Mouse (Mus musculus): ENCODE data around the gene Rnaseh1. TPM values are rescaled to one million over a fixed set of nuclear protein-coding genes. Genes with fewer than 3 reads are reported as not detected.

Rnaseh1 gene
- polyA plus RNA-seq, 1 experiment from 2014 or later: 17.2 TPM

- TF ChIP-seq EP300 (optimal IDR thresholded peaks at IDR 0.05): no peak
- TF ChIP-seq CTCF (IDR thresholded peaks at IDR 0.05; ENCODE audit: low read depth): no peak
- DNase-seq (ENCODE audit: low spot score): no peak
- no peak overlapping the region for H3K27ac ChIP-seq (replicated peaks)
- no peaks in the 10 kb centered on the region for H3K9me3 ChIP-seq (ENCODE audit: control insufficient read depth, low read length)
- no peaks in the 10 kb centered on the region for H3K27me3 ChIP-seq (ENCODE audit: control insufficient read depth, insufficient read depth, low read length)
- H3K36me3 ChIP-seq (ENCODE audit: control insufficient read depth, insufficient read depth, low read length): peaks cover 9% of the 10 kb centered on the region
- H3K9ac ChIP-seq (ENCODE audit: low read length): no peak overlapping the region
- 93% methylated on average over 7 of the region's 7 CpGs for WGBS
- H3K4me1 ChIP-seq (replicated peaks; ENCODE audit: control insufficient read depth, insufficient read depth): no peaks in the 10 kb centered on the region
- ATAC-seq (ENCODE audit: low FRiP score, low TSS enrichment): no peak
- no peak overlapping the region for H3K4me2 ChIP-seq (replicated peaks; ENCODE audit: low read depth)
- H3K4me3 ChIP-seq (ENCODE audit: low read depth, low read length): no peak overlapping the region
These were observed 41.3 kb downstream of the Rnaseh1 start for GRCm38 (mm10) chr12:28690730-28691129.

DNA sequence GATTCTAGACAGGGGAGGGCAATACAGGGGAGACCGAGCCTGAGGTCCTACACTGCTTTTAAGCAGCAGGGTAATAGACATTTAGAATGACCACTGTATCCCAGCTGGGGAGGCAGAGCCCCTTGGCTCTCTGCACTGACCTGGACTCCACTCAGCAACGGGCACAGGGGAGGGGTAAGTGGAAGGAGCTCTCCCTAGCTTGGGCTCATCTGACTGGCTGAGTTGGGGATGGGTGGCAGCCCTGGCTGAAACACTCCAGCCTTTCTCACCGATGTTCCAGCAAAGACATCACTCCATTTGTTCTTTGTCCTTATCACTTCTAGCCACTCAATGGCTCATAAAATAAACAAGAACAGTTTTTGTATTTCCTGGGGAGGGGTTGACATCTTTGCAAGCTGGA, 44.3 kb downstream of the Rnaseh1 start:
- H3K9me3 ChIP-seq (ENCODE audit: control insufficient read depth, low read length): no peaks in the 10 kb centered on the region
- peaks cover 9% of the 10 kb centered on the region for H3K36me3 ChIP-seq (ENCODE audit: control insufficient read depth, insufficient read depth, low read length)
- ATAC-seq (ENCODE audit: low FRiP score, low TSS enrichment) (no peak), DNase-seq (ENCODE audit: low spot score) (no peak)
- H3K27ac ChIP-seq (replicated peaks): no peak overlapping the region
- no peaks in the 10 kb centered on the region for H3K27me3 ChIP-seq (ENCODE audit: control insufficient read depth, insufficient read depth, low read length)
- H3K4me2 ChIP-seq (replicated peaks; ENCODE audit: low read depth): no peak overlapping the region
- H3K4me3 ChIP-seq (ENCODE audit: low read depth, low read length): no peak overlapping the region
- H3K9ac ChIP-seq (ENCODE audit: low read length): no peak overlapping the region
- 55% methylated on average over 3 of the region's 3 CpGs for WGBS
- TF ChIP-seq CTCF (IDR thresholded peaks at IDR 0.05; ENCODE audit: low read depth) (no peak), EP300 (optimal IDR thresholded peaks at IDR 0.05) (no peak)
- H3K4me1 ChIP-seq (replicated peaks; ENCODE audit: control insufficient read depth, insufficient read depth): no peaks in the 10 kb centered on the region

GRCm38 (mm10) chr12:28694231-28694630, 44.8 kb downstream of the Rnaseh1 start:
- no peaks in the 10 kb centered on the region for H3K27me3 ChIP-seq (ENCODE audit: control insufficient read depth, insufficient read depth, low read length)
- no peak overlapping the region for H3K4me3 ChIP-seq (ENCODE audit: low read depth, low read length)
- no peak for ATAC-seq (ENCODE audit: low FRiP score, low TSS enrichment)
- H3K36me3 ChIP-seq (ENCODE audit: control insufficient read depth, insufficient read depth, low read length): peaks cover 9% of the 10 kb centered on the region
- no peak overlapping the region for H3K27ac ChIP-seq (replicated peaks)
- no peak overlapping the region for H3K4me2 ChIP-seq (replicated peaks; ENCODE audit: low read depth)
- WGBS: 71% methylated on average over 2 of the region's 2 CpGs
- no peak overlapping the region for H3K9ac ChIP-seq (ENCODE audit: low read length)
- DNase-seq (ENCODE audit: low spot score): no peak
- H3K9me3 ChIP-seq (ENCODE audit: control insufficient read depth, low read length): no peaks in the 10 kb centered on the region
- TF ChIP-seq EP300 (optimal IDR thresholded peaks at IDR 0.05) (no peak), CTCF (IDR thresholded peaks at IDR 0.05; ENCODE audit: low read depth) (no peak)
- H3K4me1 ChIP-seq (replicated peaks; ENCODE audit: control insufficient read depth, insufficient read depth): no peaks in the 10 kb centered on the region

DNA sequence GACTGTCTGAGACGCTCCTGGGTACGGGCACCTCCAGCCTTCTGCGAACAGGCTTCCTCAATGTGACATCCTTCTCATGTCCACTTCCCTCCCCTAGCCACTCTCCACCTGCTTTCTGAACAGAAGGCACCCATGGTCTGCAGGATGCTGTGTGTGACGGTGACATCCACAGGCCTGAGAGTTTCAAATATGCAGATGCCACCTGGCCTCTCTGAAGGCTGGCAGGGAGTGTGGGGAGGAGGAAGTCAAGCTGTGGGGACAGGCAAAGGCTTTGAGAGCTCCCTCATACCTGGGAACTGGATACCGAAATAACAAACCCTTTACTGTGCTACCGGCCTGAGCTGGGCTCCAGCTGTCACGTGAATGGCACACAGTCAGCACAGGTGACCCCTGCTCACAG, 45.4 kb downstream of the Rnaseh1 start:
- Histone ChIP-seq H3K27me3 (ENCODE audit: control insufficient read depth, insufficient read depth, low read length) (no peaks in the 10 kb centered on the region), H3K4me3 (ENCODE audit: low read depth, low read length) (no peak overlapping the region), H3K36me3 (ENCODE audit: control insufficient read depth, insufficient read depth, low read length) (peaks cover 9% of the 10 kb centered on the region), H3K27ac (replicated peaks) (no peak overlapping the region), H3K9ac (ENCODE audit: low read length) (no peak overlapping the region), H3K4me1 (replicated peaks; ENCODE audit: control insufficient read depth, insufficient read depth) (no peaks in the 10 kb centered on the region), H3K4me2 (replicated peaks; ENCODE audit: low read depth) (no peak overlapping the region), H3K9me3 (ENCODE audit: control insufficient read depth, low read length) (no peaks in the 10 kb centered on the region)
- 90% methylated on average over 7 of the region's 7 CpGs for WGBS
- TF ChIP-seq CTCF (IDR thresholded peaks at IDR 0.05; ENCODE audit: low read depth): no peak
- TF ChIP-seq EP300 (optimal IDR thresholded peaks at IDR 0.05): no peak
- DNase-seq (ENCODE audit: low spot score): no peak
- ATAC-seq (ENCODE audit: low FRiP score, low TSS enrichment): no peak

DNA sequence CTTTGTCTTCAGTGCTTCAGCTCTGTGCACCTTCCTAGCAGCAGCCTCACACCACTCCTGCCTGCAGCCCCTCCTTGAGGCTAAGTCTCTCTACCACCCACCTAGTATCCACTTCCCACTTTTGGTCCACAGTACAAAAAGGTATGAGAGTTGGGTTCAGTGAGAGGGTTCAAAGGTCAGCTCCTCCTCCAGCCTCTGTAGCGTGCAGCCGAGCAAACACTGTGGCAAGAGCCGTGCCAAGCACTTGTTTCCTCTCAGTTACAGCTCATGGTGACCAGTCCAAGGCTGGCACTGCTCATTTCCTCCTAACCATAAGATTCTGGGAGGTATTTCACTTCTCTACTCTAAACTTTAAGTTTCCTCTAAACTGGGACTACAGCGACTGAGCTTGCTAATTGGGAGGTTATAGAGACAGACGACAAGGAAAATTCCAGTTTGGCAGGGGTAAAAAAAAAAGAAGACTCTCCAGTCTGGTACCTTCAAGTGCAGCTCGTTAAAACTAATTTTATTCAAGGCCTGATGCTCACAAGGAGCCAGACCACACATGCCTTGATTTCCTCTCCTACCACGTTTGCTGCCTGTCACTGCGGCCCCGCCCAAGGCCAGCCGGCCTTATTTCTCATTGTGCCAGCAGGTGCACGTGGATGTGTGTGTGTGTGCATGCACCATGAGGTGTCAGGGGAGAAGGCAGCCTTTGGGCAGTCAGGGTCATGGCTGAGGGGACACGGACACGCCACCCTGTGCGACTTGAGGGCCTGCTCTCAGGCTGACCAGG, 48.6 kb downstream of the Rnaseh1 start:
- H3K9me3 ChIP-seq (ENCODE audit: control insufficient read depth, low read length): no peaks in the 10 kb centered on the region
- ATAC-seq (ENCODE audit: low FRiP score, low TSS enrichment): peak; percentile 77
- no peak overlapping the region for H3K4me2 ChIP-seq (replicated peaks; ENCODE audit: low read depth)

DNA sequence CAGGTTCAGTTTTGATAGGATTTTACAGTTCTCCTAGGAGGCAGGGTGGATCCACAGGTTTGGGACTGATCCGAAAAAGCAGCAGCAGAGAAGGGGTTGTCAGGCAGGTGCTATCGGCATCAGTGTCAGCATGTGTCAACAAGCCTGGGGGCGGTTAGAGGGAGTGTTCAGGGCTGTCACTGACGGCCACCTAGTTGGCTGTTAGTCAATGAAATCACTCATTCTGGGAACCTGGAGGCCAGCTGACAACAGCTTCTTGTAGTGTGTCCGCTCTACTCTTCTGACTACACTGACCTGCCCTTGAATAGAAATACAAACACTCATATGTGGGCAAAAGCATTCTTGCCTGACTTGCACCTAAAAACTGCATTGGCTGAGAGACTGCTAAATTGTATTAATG, 49.7 kb downstream of the Rnaseh1 start:
- Histone ChIP-seq H3K27me3 (ENCODE audit: control insufficient read depth, insufficient read depth, low read length) (no peaks in the 10 kb centered on the region), H3K27ac (replicated peaks) (no peak overlapping the region), H3K4me2 (replicated peaks; ENCODE audit: low read depth) (no peak overlapping the region), H3K4me3 (ENCODE audit: low read depth, low read length) (no peak overlapping the region), H3K9ac (ENCODE audit: low read length) (no peak overlapping the region), H3K4me1 (replicated peaks; ENCODE audit: control insufficient read depth, insufficient read depth) (no peaks in the 10 kb centered on the region), H3K36me3 (ENCODE audit: control insufficient read depth, insufficient read depth, low read length) (no peaks in the 10 kb centered on the region), H3K9me3 (ENCODE audit: control insufficient read depth, low read length) (no peaks in the 10 kb centered on the region)
- ATAC-seq (ENCODE audit: low FRiP score, low TSS enrichment) (no peak), DNase-seq (ENCODE audit: low spot score) (peak; percentile 43)
- no peak for TF ChIP-seq EP300 (optimal IDR thresholded peaks at IDR 0.05)
- TF ChIP-seq CTCF (IDR thresholded peaks at IDR 0.05; ENCODE audit: low read depth): no peak
- WGBS: 54% methylated on average over 5 of the region's 5 CpGs

More for the DNA sequence above, 48.6 kb downstream of the Rnaseh1 start:
- WGBS: 59% methylated on average over 14 of the region's 14 CpGs
- H3K4me3 ChIP-seq (ENCODE audit: low read depth, low read length): no peak overlapping the region
- H3K9ac ChIP-seq (ENCODE audit: low read length): no peak overlapping the region
- no peaks in the 10 kb centered on the region for H3K36me3 ChIP-seq (ENCODE audit: control insufficient read depth, insufficient read depth, low read length)
- H3K27ac ChIP-seq (replicated peaks): no peak overlapping the region; the same call in 1 of the 2 replicates
- peak; percentile 69 for DNase-seq (ENCODE audit: low spot score)
- TF ChIP-seq EP300 (optimal IDR thresholded peaks at IDR 0.05) (no peak), CTCF (IDR thresholded peaks at IDR 0.05; ENCODE audit: low read depth) (no peak)
- no peaks in the 10 kb centered on the region for H3K4me1 ChIP-seq (replicated peaks; ENCODE audit: control insufficient read depth, insufficient read depth)
- H3K27me3 ChIP-seq (ENCODE audit: control insufficient read depth, insufficient read depth, low read length): no peaks in the 10 kb centered on the region

Measured in stomach, postnatal 0 days (tissue).